Mouse (Mus musculus) hindbrain, embryonic 16.5 days (tissue): ENCODE data around the gene Lcmt1. TPM values are rescaled to one million over a fixed set of nuclear protein-coding genes. Genes with fewer than 3 reads are reported as not detected.
A peak's percentile ranks its signal among the peaks of the same experiment; 100 is the strongest.

Source experiments
- ATAC-seq: fragments of 200-750 bp; cut with Nextera tagmentation; 2 replicates; pipeline ENCODE4 v1.8.0; 2017; ENCODE audit warnings: moderate TSS enrichment, moderate library complexity
- H3K27ac ChIP-seq: fragments of 300-500 bp; sonication (generic); 2 replicates; pipeline ENCODE4 v1.5.1; 2014; ENCODE audit warnings: low read depth, mild to moderate bottlenecking, control low read depth, low read length, moderate library complexity
- H3K27me3 ChIP-seq: fragments of 300-500 bp; sonication (generic); replicated peaks from 2 replicates; pipeline ENCODE4 v1.6.1; 2014; ENCODE audit warnings: low read length; ENCODE audit not compliant: control insufficient read depth, insufficient read depth
- H3K36me3 ChIP-seq: fragments of 300-500 bp; sonication (generic); 2 replicates; pipeline ENCODE4 v1.6.1; 2014; ENCODE audit warnings: mild to moderate bottlenecking, low read length, moderate library complexity, mixed read lengths; ENCODE audit not compliant: control insufficient read depth, insufficient read depth
- H3K4me1 ChIP-seq: fragments of 300-500 bp; sonication (generic); 2 replicates; pipeline ENCODE4 v1.6.1; 2014; ENCODE audit warnings: low read depth, low read length; ENCODE audit not compliant: control insufficient read depth, insufficient read depth
- H3K4me2 ChIP-seq: fragments of 300-500 bp; sonication (generic); 2 replicates; pipeline ENCODE4 v1.6.1; 2014; ENCODE audit warnings: mild to moderate bottlenecking, low read length, control low read depth, moderate library complexity
- H3K4me3 ChIP-seq: fragments of 300-500 bp; sonication (generic); 2 replicates; pipeline ENCODE4 v1.5.1; 2014; ENCODE audit warnings: mild to moderate bottlenecking, low read length, control low read depth, moderate library complexity
- H3K9ac ChIP-seq: fragments of 300-500 bp; sonication (generic); 2 replicates; pipeline ENCODE4 v1.6.1; 2014; ENCODE audit warnings: low read depth, mild to moderate bottlenecking, control low read depth, low read length, moderate library complexity
- H3K9me3 ChIP-seq: fragments of 300-500 bp; sonication (generic); 2 replicates; pipeline ENCODE4 v1.6.1; 2014; ENCODE audit warnings: mild to moderate bottlenecking, low read length, moderate library complexity; ENCODE audit not compliant: control insufficient read depth
- WGBS: fragments of 180-500 bp; shearing (Covaris S2); extraction: QIAGEN DNeasy Blood & Tissue Kit; methylation state at CpG from one replicate; pipeline ENCODE4 v1.1.7; 2014; 5-methylcytosine and 5-hydroxymethylcytosine counted together
- polyA plus RNA-seq: library from polyadenylated mRNA; unstranded; fragments of >200 nt; fragmentation: Nextera tagmentation; extraction: Ambion mirVana; gene quantifications from 2 replicates; pipeline ENCODE4 v1.2.1, GENCODE M21; 2015

The Lcmt1 gene
- polyA plus RNA-seq, 1 experiment from 2014 or later: 112 TPM

- no peak overlapping the region for H3K4me3 ChIP-seq
- WGBS: 91% methylated on average over 8 of the region's 8 CpGs
- no peak for ATAC-seq
These were observed 83.5 kb downstream of the Lcmt1 start for GRCm38 (mm10) chr7:123453066-123453465.

GRCm38 (mm10) chr7:123455088-123455487, 85.5 kb downstream of the Lcmt1 start:
- H3K4me1 ChIP-seq: no peaks in the 10 kb centered on the region
- no peak overlapping the region for H3K27ac ChIP-seq
- H3K4me3 ChIP-seq: no peak overlapping the region
- no peak for ATAC-seq
- H3K27me3 ChIP-seq: no peaks in the 10 kb centered on the region
- H3K9me3 ChIP-seq: no peaks in the 10 kb centered on the region
- no peak overlapping the region for H3K9ac ChIP-seq
- 94% methylated on average over 3 of the region's 3 CpGs for WGBS
- no peak overlapping the region for H3K4me2 ChIP-seq
- no peaks in the 10 kb centered on the region for H3K36me3 ChIP-seq

More at GRCm38 (mm10) chr7:123453066-123453465, 83.5 kb downstream of the Lcmt1 start:
- no peaks in the 10 kb centered on the region for H3K9me3 ChIP-seq
- no peak overlapping the region for H3K9ac ChIP-seq
- no peaks in the 10 kb centered on the region for H3K27me3 ChIP-seq
- no peak overlapping the region for H3K27ac ChIP-seq
- H3K36me3 ChIP-seq: no peaks in the 10 kb centered on the region
- H3K4me1 ChIP-seq: no peaks in the 10 kb centered on the region
- no peak overlapping the region for H3K4me2 ChIP-seq

DNA sequence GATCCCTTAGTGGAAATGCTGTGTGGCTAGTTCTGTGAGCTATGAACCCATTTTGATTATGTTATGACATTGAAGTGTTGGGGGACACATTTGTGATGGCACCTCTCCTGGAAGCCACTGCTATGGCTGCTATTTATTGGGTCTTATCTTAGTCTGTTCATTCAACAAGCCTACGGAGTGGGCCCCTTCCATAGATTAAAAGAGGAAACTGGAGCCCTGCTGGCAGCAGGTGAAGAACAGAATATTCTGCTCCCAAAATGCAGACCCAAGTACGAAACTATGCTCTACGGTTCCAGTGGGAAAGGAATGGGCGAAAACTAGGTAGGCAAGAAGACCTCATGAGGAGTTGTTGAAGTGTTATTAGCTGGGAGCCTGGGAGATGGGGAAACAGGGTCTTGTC, 88.7 kb downstream of the Lcmt1 start:
- no peaks in the 10 kb centered on the region; the same call in 1 of the 2 replicates for H3K27me3 ChIP-seq
- H3K9ac ChIP-seq: no peak overlapping the region
- WGBS: 92% methylated on average over 4 of the region's 4 CpGs
- no peak overlapping the region for H3K4me2 ChIP-seq
- no peak for ATAC-seq
- no peaks in the 10 kb centered on the region for H3K4me1 ChIP-seq
- H3K36me3 ChIP-seq: no peaks in the 10 kb centered on the region
- no peak overlapping the region for H3K27ac ChIP-seq
- H3K9me3 ChIP-seq: no peaks in the 10 kb centered on the region
- H3K4me3 ChIP-seq: no peak overlapping the region

- 87% methylated on average over 4 of the region's 4 CpGs for WGBS
These were observed 89.7 kb downstream of the Lcmt1 start for GRCm38 (mm10) chr7:123459247-123459646.

GRCm38 (mm10) chr7:123461316-123461715, 91.7 kb downstream of the Lcmt1 start:
- Histone ChIP-seq H3K27ac (no peak overlapping the region), H3K36me3 (no peaks in the 10 kb centered on the region), H3K4me3 (no peak overlapping the region), H3K4me1 (no peaks in the 10 kb centered on the region), H3K9ac (no peak overlapping the region), H3K9me3 (no peaks in the 10 kb centered on the region), H3K4me2 (no peak overlapping the region), H3K27me3 (no peaks in the 10 kb centered on the region; the same call in 1 of the 2 replicates)
- WGBS: 88% methylated on average over 4 of the region's 4 CpGs
- no peak for ATAC-seq

More at GRCm38 (mm10) chr7:123459247-123459646, 89.7 kb downstream of the Lcmt1 start:
- H3K27ac ChIP-seq: no peak overlapping the region
- no peaks in the 10 kb centered on the region; the same call in 1 of the 2 replicates for H3K27me3 ChIP-seq
- H3K4me3 ChIP-seq: no peak overlapping the region
- no peak overlapping the region for H3K4me2 ChIP-seq
- H3K9ac ChIP-seq: no peak overlapping the region
- no peaks in the 10 kb centered on the region for H3K9me3 ChIP-seq
- H3K36me3 ChIP-seq: no peaks in the 10 kb centered on the region
- ATAC-seq: no peak
- no peaks in the 10 kb centered on the region for H3K4me1 ChIP-seq

DNA sequence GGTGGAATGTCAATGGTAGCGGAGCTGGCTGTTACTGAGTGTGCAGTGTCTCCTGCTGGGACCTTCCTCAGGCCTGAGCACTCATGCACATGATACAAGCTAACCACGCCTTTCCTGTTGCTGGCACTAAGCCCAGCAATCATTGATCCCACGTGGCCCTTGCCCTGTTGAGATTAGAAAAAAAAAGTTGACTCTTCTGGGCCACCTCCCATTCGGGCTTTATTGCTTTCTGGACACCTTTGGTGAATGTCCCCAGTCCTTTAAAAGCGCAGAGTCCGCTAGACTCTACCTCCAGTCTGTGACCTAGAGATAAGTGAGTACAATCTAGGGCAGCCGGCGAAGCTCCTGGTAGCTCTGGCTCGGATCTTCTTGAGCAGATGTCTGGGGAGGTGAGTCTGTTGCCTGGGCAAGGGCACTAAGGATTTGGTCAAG, 92.5 kb downstream of the Lcmt1 start, which contains the start of gene Aqp8:
Gene Aqp8, plus strand, starts transcription at position 222 of the 432 bp plus-strand sequence.
- Histone ChIP-seq H3K4me1 (no peaks in the 10 kb centered on the region), H3K9me3 (no peaks in the 10 kb centered on the region), H3K27me3 (no peaks in the 10 kb centered on the region; the same call in 1 of the 2 replicates), H3K4me2 (no peak within 1 kb of the TSS), H3K4me3 (no peak within 1 kb of the TSS), H3K9ac (no peak within 1 kb of the TSS), H3K36me3 (no peaks in the 10 kb centered on the region), H3K27ac (no peak within 1 kb of the TSS)
- 77% methylated on average over 9 of the region's 9 CpGs for whole genome bisulfite sequencing
- no peak for ATAC-seq

DNA sequence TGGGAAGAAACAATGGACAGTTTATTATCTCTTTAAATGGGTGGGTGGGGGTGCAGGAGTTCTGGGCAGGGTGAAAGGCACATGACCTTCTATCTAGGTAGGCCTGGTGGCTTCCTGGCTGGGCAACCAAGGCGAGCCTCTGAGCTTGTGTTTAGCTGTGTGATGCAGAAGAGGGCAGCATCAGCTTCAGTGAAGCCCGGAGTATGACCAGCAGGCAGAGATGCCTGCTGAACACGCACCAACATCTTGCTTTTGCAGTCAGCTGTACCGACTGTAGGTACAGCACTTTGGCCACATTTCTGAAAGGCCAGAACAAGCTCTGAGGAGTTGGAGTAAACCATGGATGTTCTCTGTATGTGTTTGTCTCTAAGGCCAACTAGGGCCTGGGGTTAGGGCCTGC, 94.0 kb downstream of the Lcmt1 start:
- H3K27ac ChIP-seq: no peak overlapping the region
- no peak overlapping the region for H3K9ac ChIP-seq
- H3K27me3 ChIP-seq: no peaks in the 10 kb centered on the region; the same call in 1 of the 2 replicates
- H3K4me1 ChIP-seq: no peaks in the 10 kb centered on the region
- no peaks in the 10 kb centered on the region for H3K36me3 ChIP-seq
- no peak for ATAC-seq
- no peak overlapping the region for H3K4me2 ChIP-seq
- 79% methylated on average over 4 of the region's 4 CpGs for WGBS
- no peaks in the 10 kb centered on the region for H3K9me3 ChIP-seq
- H3K4me3 ChIP-seq: no peak overlapping the region

GRCm38 (mm10) chr7:123465692-123466387, 96.3 kb downstream of the Lcmt1 start:
- Histone ChIP-seq H3K4me2 (no peak overlapping the region), H3K4me3 (no peak overlapping the region), H3K27ac (no peak overlapping the region), H3K4me1 (no peaks in the 10 kb centered on the region), H3K36me3 (no peaks in the 10 kb centered on the region), H3K27me3 (no peaks in the 10 kb centered on the region; the same call in 1 of the 2 replicates), H3K9ac (no peak overlapping the region), H3K9me3 (no peaks in the 10 kb centered on the region)
- peak; percentile 90 for ATAC-seq
- WGBS: 38% methylated on average over 6 of the region's 6 CpGs

DNA sequence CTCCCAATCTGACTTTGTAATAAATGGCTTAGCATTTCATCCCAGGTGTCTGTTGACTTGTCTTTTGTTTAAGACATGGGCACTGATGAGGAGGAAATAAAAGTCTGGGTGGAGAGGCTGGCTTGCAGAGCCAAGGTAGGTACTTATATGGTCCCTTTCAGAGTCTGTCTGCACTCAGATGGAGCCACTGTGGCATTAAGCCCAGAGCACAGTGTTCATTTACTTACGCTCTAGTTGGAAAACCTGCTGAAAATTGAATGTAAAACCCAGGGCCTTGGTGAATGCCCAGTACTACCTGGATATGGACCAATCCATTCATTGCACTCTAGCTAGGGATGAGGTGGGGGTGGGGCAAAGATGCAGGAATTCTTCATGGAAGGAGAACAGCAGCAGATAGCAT, 98.4 kb downstream of the Lcmt1 start:
- no peaks in the 10 kb centered on the region for H3K9me3 ChIP-seq
- H3K27me3 ChIP-seq: no peaks in the 10 kb centered on the region
- H3K27ac ChIP-seq: no peak overlapping the region
- 88% methylated on average over 1 of the region's 1 CpGs for WGBS
- H3K4me3 ChIP-seq: no peak overlapping the region
- no peaks in the 10 kb centered on the region for H3K4me1 ChIP-seq
- no peak overlapping the region for H3K9ac ChIP-seq
- no peak for ATAC-seq
- no peak overlapping the region for H3K4me2 ChIP-seq
- no peaks in the 10 kb centered on the region for H3K36me3 ChIP-seq
